Mouse (Mus musculus) forebrain, postnatal 0 days (tissue): ENCODE data around the gene Mgrn1. TPM values are rescaled to one million over a fixed set of nuclear protein-coding genes. Genes with fewer than 3 reads are reported as not detected.

Experiments
- ATAC-seq: fragments of 200-750 bp; cut with Nextera tagmentation; 2 replicates; pipeline ENCODE4 v1.8.0; 2017; ENCODE audit warnings: mild to moderate bottlenecking, moderate library complexity
- DNase-seq: peaks from one replicate; pipeline ENCODE4 v3.0.0-alpha.2; 2015
- H3K27ac ChIP-seq: fragments of 300-500 bp; sonication (generic); 2 replicates; pipeline ENCODE4 v1.5.1; 2014; ENCODE audit warnings: low read depth, mild to moderate bottlenecking, antibody characterized with exemption, low read length, moderate library complexity, mixed read lengths
- H3K27me3 ChIP-seq: fragments of 300-500 bp; sonication (generic); 2 replicates; pipeline ENCODE4 v1.6.1; 2014; ENCODE audit warnings: mild to moderate bottlenecking, low read length, mixed read lengths; ENCODE audit not compliant: insufficient read depth
- H3K36me3 ChIP-seq: fragments of 300-500 bp; sonication (generic); 2 replicates; pipeline ENCODE4 v1.6.1; 2014; ENCODE audit warnings: mild to moderate bottlenecking, moderate library complexity; ENCODE audit not compliant: insufficient read depth
- H3K4me1 ChIP-seq: fragments of 300-500 bp; sonication (generic); 2 replicates; pipeline ENCODE4 v1.6.1; 2014; ENCODE audit warnings: antibody characterized with exemption; ENCODE audit not compliant: insufficient read depth
- H3K4me2 ChIP-seq: fragments of 300-500 bp; sonication (generic); 2 replicates; pipeline ENCODE4 v1.6.1; 2014; ENCODE audit warnings: low read depth, mild to moderate bottlenecking, moderate library complexity
- H3K4me3 ChIP-seq: fragments of 300-500 bp; sonication (generic); 2 replicates; pipeline ENCODE4 v1.5.1; 2014; ENCODE audit warnings: low read depth, low read length, mixed read lengths
- H3K9ac ChIP-seq: fragments of 300-500 bp; sonication (generic); 2 replicates; pipeline ENCODE4 v1.6.1; 2014; ENCODE audit warnings: mild to moderate bottlenecking
- H3K9me3 ChIP-seq: fragments of 300-500 bp; sonication (generic); 2 replicates; pipeline ENCODE4 v1.6.1; 2016; ENCODE audit warnings: low read length
- CTCF ChIP-seq: sonication (generic); IDR thresholded peaks from 2 replicates; pipeline ENCODE4 v1.5.1; 2016; ENCODE audit warnings: antibody characterized with exemption, control low read depth, low read depth
- WGBS: fragments of 180-500 bp; shearing (Covaris S2); extraction: QIAGEN DNeasy Blood & Tissue Kit; methylation state at CpG from one replicate; pipeline ENCODE4 v1.1.7; 2014; 5-methylcytosine and 5-hydroxymethylcytosine counted together
- polyA plus RNA-seq: library from polyadenylated mRNA; unstranded; fragments of >200 nt; fragmentation: Nextera tagmentation; extraction: Ambion mirVana; gene quantifications from 2 replicates; pipeline ENCODE4 v1.2.1, GENCODE M21; 2015
- total RNA-seq: library from RNA; depleted of rRNA; stranded (reverse); fragments of >200 nt; gene quantifications from 2 replicates; pipeline ENCODE4 v1.2.3, GENCODE M21; 2014

Mgrn1 gene
- total and polyA plus RNA-seq, 2 experiments from 2014 or later = 109 to 167 TPM

DNA sequence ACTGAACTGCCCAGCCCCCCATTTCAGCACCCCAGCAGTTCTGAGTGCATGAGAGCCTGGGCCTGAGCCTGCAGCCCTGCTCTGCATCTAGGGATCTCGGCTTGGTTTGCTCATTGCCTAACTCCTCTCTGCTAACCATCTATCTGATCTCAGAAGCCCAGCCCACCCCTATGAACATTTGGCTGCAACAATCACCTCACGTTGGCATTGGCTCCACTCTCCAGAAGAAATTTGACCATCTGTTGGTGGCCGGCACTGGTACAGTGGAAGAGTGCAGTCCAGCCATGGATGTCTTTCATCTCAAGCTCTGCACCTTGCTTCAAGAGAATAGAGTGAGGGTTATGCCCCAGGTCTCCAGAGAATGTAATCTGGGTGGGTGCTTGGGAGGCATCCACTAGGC is 71.4 kb downstream of the Mgrn1 start:
- no peaks in the 10 kb centered on the region for H3K9me3 ChIP-seq
- DNase-seq = no peak
- H3K27me3 ChIP-seq = no peaks in the 10 kb centered on the region
- no peaks in the 10 kb centered on the region for H3K4me1 ChIP-seq
- no peak overlapping the region for H3K4me3 ChIP-seq
- no peak for TF ChIP-seq CTCF
- H3K9ac ChIP-seq = no peak overlapping the region
- H3K27ac ChIP-seq = no peak overlapping the region
- no peak overlapping the region for H3K4me2 ChIP-seq
- ATAC-seq = no peak
- H3K36me3 ChIP-seq = peaks cover 55% of the 10 kb centered on the region
- WGBS = 83% methylated on average over 3 of the region's 3 CpGs

DNA sequence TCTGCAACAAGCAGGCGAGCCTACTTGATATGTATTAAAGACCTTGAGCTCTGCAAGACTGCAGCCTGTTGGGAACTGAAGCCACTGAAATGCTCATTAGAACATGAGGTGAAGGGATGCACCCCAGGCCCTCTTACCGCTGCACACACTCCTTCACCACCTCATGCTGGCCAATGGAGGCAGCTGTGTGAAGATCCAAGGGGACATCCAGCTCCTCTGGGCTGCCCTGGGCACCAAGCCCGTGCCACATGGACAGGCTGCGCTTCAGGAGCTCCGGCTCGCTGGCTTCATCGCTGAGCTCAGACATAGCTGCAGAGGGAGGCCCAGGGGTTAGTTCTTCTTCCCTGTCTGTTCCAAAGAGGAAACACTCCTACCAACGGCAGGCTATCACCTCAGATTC is 74.2 kb downstream of the Mgrn1 start:
- H3K27ac ChIP-seq = no peak overlapping the region

DNA sequence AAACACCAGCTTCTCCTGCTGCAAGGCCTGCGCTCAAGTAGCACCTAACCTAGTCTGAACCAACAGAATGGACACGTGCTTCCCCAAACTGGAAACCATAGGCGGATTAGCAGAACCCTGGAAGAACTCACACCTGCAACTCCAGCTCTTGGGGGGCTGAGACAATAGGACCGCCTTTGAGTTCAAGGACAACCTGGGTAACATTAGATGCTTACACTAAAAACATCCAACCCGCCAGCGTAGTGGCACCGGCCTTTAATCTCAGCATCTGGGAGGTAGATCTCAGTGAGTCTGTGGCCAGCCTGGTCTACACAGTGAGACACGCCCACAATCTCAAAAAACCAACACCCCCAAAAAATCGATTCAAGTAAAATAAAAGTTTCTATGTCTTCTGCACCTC is 77.3 kb downstream of the Mgrn1 start:
- H3K27ac ChIP-seq = peak overlapping the region; percentile 86; the same call in 1 of the 2 replicates
- H3K4me3 ChIP-seq = peak overlapping the region; percentile 83
- no peak for DNase-seq
- ATAC-seq = no peak
- H3K4me1 ChIP-seq = peaks cover 8% of the 10 kb centered on the region; the same call in 1 of the 2 replicates
- peak overlapping the region; percentile 78 for H3K4me2 ChIP-seq
- 39% methylated on average over 9 of the region's 9 CpGs for WGBS
- TF ChIP-seq CTCF = no peak
- H3K36me3 ChIP-seq = peaks cover 6% of the 10 kb centered on the region; the same call in 1 of the 2 replicates
- H3K27me3 ChIP-seq = no peaks in the 10 kb centered on the region
- H3K9me3 ChIP-seq = no peaks in the 10 kb centered on the region
- peak overlapping the region; percentile 90 for H3K9ac ChIP-seq

More for the DNA sequence above, 74.2 kb downstream of the Mgrn1 start:
- no peak overlapping the region for H3K9ac ChIP-seq
- DNase-seq (no peak), ATAC-seq (no peak)
- WGBS = 89% methylated on average over 8 of the region's 8 CpGs
- H3K27me3 ChIP-seq = no peaks in the 10 kb centered on the region
- TF ChIP-seq CTCF = no peak
- no peak overlapping the region for H3K4me3 ChIP-seq
- no peak overlapping the region for H3K4me2 ChIP-seq
- no peaks in the 10 kb centered on the region for H3K9me3 ChIP-seq
- H3K36me3 ChIP-seq = peaks cover 28% of the 10 kb centered on the region
- H3K4me1 ChIP-seq = peaks cover 8% of the 10 kb centered on the region; the same call in 1 of the 2 replicates

DNA sequence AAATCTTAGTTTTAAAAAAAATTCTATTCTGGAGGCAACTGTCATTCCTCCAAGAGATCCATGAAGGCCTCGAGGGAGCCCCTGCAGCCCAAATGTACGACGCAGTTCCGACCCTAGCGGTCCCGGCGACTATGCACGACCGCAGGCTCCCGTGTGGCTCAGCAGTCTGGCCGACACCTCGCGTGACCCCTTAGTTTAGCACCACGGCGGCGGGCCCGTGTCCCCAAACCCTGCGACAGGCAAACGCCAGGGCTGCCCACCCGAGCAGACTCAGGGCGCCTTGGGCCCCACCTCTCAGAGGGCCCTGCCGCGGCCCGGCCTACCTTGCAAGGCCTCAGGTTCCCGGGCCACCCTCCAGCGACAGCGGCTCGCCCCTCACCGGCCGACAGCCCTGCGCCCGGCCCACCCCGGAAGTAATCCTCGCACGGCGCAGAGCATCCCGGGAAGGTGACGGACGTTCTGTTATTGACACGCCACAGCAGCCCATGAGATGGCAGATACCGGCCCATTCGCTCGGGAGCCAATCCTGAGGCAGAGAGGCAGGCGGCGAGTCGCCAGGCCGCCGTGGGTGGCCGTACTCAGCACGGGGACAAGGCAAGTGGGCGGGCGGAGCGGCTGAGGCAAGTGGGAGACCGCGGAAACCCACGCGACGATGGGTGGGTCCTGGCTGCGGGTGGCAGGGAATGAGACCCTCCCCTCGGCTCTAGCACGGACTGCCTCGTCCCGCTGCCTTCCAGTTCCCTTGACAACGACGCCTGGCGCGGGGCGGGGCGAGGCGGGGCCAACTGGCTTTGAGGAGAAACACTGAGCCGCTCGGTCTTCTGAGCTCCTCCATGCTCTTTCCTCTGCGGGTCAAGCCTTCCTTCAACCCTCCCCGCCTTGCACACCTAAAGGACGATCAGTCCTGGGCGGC is 78.0 kb downstream of the Mgrn1 start, which contains the start of gene Anks3:
Gene Anks3, minus strand, starts transcription at position 409 of the 913 bp plus-strand sequence.
- H3K27ac ChIP-seq = peak within 1 kb of the TSS; percentile 86
- H3K4me1 ChIP-seq = peaks cover 8% of the 10 kb centered on the region; the same call in 1 of the 2 replicates
- H3K4me3 ChIP-seq = peak within 1 kb of the TSS; percentile 83
- H3K4me2 ChIP-seq = peak within 1 kb of the TSS; percentile 78
- ATAC-seq = peak; percentile 97
- WGBS = 1% methylated on average over 76 of the region's 76 CpGs
- H3K9me3 ChIP-seq = no peaks in the 10 kb centered on the region
- H3K27me3 ChIP-seq = no peaks in the 10 kb centered on the region
- no peak for TF ChIP-seq CTCF
- peak; percentile 99 for DNase-seq
- peaks cover 6% of the 10 kb centered on the region; the same call in 1 of the 2 replicates for H3K36me3 ChIP-seq
- H3K9ac ChIP-seq = peak within 1 kb of the TSS; percentile 90

DNA sequence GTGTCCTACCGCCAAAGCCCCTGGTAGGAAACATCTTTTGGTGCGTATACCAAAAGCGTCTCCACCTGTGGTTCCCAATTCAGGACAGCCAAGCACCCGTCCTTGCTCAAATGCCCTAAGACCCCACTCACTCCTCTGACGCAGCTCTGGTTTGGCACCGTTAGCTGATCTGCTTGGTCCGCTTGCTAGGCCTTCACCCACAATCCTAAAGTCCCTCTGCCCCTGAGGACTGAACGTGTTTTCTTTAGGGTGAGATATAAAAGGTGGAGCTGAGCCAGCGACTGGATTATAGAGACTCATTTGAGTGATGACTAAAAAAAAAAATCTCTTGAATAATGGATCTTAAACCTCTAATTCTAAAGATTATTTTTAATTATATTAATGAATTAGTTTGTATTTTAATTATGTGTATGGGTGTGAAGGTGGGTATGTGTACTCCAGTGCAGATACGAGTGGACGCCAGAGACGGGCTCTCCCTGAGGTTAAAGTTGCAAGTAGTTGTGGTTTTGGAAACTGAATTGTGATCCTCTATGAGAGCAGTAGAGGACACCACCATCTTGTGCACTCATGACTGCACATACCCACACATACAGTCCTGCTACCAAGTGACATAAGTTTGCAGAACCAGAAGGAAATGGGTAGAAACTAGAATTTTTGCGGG is 78.8 kb downstream of the Mgrn1 start:
- ATAC-seq = peak; percentile 1; the same call in 1 of the 2 replicates
- Histone ChIP-seq H3K36me3 (peaks cover 5% of the 10 kb centered on the region; the same call in 1 of the 2 replicates), H3K27me3 (no peaks in the 10 kb centered on the region), H3K27ac (peak overlapping the region; percentile 86), H3K4me1 (peaks cover 8% of the 10 kb centered on the region; the same call in 1 of the 2 replicates), H3K4me3 (peak overlapping the region; percentile 83), H3K4me2 (peak overlapping the region; percentile 78), H3K9me3 (no peaks in the 10 kb centered on the region), H3K9ac (peak overlapping the region; percentile 90)
- no peak for DNase-seq
- 21% methylated on average over 13 of the region's 13 CpGs for WGBS
- no peak for TF ChIP-seq CTCF

DNA sequence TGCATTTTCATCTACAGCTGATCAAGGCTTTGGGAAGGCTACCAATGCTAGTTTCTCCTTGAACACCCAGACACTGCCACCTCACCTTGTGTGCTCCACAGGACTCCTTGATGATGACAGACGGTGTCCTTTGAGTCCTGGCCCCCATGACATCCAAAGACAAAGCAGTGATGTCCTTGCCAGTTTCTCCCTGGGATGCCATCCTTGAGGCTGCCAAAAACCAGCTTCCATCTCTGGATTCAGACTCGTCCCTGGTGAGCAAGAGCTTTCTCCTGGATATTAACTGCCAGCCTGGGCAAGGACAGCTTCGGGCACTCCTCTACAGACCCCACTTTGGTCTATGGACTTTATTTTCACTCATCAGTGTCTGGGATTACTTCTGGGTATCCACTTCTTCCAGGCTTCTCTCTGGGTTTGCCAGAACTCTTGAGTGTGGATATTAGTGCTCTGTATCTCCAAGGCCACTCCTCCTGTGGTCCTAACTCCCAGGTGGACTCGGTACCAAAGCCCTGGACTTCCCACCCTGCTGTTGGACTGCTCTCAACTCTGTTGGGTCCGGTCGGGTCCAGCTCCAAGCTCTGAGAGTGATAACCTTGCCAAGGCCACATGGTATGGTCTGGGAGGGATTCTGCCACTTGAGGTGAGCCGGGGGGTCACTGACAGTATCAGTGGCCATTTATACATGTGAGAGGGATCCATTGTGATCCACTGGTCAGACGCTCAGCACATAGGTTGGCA is 79.5 kb downstream of the Mgrn1 start:
- Histone ChIP-seq H3K4me3 (no peak overlapping the region), H3K27me3 (no peaks in the 10 kb centered on the region), H3K27ac (no peak overlapping the region), H3K9ac (no peak overlapping the region), H3K9me3 (no peaks in the 10 kb centered on the region), H3K4me1 (peaks cover 8% of the 10 kb centered on the region; the same call in 1 of the 2 replicates), H3K36me3 (no peaks in the 10 kb centered on the region), H3K4me2 (peak overlapping the region; percentile 78; the same call in 1 of the 2 replicates)
- WGBS = 87% methylated on average over 8 of the region's 8 CpGs
- TF ChIP-seq CTCF = no peak
- DNase-seq (no peak), ATAC-seq (no peak)
